Mouse (Mus musculus): ENCODE measurements around the gene Col1a1.
A peak's percentile ranks its signal among the peaks of the same experiment; 100 is the strongest.
"Not testable (repeated sequence)": the region's sequence is repeated elsewhere in the genome, so short reads cannot be mapped to it uniquely, and the experiment has no call there.

Gene Col1a1

DNA sequence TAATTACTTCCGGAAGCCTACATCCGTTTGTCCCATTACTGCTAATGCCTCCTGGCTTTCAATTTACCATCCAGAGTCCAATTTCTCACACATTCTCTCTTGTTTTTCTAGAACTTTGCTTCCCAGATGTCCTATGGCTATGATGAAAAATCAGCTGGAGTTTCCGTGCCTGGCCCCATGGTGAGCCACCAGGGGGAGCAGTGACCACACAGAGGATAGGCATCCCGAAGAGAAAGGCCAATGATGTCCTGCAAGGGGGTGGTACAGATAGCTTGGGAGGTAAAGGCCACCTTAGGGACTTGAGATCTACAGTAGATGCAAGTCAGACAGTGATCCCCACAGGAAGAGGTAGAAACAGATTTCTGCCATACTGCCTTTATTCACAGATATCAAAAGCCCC is 3.3 kb downstream of the Col1a1 start:
- peak; percentile 74 to 88 for DNase-seq

DNA sequence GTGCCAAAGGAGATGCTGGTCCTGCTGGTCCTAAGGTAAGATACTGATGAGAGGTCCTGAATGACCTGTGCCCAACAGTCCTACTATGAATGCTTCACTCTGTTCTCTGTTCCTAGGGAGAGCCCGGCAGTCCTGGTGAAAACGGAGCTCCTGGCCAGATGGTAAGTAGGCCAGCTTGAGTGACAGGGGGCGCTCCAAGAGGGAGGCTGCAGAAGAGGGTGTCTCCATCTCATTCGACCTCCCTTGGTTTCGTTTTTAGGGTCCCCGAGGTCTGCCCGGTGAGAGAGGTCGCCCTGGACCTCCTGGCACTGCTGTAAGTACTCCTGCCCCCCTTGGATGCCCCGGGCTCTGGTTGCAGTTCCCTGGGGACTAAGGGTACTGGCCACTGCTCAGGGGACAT is 5.1 kb downstream of the Col1a1 start:
- DNase-seq: no peak

DNA sequence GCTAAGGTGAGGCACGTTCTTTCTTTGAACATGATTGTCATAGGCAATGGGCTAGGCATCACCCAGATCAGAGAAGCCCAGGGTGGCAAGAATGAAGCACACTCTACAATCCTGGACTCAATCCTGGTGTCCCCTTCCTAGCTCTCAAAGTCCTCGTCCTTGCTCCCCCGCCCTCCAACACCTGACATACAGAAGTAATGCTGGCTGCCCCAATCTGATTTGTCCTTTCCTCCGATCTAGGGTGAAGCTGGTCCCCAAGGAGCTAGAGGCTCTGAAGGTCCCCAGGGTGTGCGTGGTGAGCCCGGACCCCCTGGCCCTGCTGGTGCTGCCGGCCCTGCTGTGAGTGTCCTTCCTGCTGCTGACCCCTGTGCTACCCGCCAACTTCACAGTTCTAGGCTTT is 5.8 kb downstream of the Col1a1 start:
- no peak for DNase-seq

DNA sequence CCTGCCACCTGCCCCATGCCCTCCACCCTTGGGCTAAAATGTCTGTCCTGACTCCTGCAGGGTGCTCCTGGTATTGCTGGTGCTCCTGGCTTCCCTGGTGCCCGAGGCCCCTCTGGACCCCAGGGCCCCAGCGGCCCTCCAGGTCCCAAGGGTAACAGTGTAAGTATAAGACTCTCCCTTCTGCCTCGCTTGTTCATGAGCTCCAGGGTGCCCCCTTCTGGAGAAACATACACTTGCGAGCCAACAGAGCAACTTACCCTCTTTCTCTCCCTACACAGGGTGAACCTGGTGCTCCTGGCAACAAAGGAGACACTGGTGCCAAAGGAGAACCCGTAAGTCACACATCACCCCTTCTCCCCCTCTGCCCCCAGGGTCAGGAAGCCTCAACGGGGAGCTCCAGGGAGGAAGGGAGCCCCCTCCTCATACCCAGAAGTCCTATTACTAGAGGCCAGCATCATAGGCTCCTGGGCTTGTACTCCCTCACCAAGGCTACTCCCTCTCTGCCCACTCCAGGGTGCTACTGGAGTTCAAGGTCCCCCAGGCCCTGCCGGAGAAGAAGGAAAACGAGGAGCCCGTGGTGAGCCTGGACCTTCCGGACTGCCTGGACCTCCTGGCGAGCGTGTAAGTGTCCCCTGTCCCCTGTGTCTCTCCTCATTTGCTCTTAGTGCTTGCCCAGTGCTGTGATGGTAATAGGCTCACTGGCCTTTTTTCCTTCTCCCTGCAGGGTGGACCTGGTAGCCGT is 6.4 kb downstream of the Col1a1 start:
- peak; percentile 48 to 72 for DNase-seq

DNA sequence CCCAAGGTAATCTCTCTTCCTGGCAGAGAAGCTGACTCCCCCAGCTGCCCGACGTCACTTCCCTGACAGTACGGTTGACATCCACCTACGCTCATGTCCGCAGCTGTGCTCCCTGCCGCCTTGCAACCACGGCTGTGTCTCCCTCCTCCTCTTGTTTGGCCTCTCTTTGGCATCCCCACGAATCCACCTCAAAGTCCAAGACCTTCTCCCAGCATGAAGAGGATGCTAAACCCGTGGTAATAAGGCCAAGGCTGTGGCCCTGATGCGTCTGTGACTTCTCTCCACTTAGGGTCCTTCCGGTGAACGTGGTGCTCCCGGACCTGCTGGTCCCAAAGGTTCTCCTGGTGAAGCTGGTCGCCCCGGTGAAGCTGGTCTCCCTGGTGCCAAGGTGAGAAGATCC is 7.0 kb downstream of the Col1a1 start:
- peak in 1 of 2 experiments; percentile 21 for DNase-seq

DNA sequence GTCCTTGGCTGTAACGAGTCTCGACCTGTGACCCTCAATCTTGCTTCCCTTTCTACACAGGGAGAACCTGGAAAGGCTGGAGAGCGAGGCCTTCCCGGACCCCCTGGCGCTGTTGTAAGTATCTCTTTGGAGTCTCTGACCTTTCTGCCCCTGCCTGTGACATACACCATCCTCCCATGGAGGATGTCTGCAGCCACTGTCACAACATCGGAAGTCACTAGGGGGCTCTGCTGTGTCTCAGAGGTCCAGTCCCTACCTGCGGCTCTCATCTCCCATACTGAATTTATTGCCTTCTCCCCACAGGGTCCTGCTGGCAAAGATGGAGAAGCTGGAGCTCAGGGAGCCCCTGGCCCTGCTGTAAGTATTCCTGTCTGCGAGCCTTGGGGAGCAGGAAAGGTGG is 8.3 kb downstream of the Col1a1 start:
- DNase-seq: peak; percentile 14 to 20

DNA sequence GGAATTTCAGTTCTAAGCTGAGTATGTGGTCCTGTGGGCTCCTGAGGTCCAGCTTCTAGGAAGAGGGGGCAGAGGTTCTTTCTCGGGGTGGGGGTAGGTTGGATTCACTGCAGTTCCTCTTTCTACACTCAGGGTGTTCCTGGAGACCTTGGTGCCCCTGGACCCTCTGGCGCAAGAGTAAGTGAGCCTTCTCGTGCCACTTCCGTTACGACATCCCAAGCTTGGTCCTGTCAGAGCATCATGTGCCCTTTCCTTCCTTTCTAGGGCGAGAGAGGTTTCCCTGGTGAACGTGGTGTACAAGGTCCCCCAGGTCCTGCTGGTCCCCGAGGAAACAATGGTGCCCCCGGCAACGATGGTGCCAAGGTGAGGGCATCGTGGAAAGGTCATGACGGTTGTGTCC is 9.2 kb downstream of the Col1a1 start:
- peak in 1 of 2 experiments; percentile 27 for DNase-seq

DNA sequence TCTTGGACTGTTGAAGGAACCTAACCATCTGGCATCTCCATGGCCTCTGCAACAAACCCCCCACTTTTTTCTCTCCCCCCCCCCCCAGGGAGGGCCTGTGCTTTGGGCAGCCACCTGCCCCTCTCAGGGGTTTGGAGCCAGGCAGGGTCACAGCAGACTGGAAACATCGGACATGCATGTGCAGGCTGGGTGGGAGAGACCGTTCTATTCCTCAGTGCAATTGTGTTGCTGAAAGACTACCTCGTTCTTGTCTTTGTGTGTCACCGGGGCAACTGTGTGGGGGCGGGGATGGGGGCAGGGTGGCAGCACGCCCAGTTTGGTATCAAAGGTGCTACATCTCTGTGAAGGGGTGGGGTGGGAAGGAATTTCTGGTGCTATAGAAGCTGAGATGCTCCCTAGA is 16.1 kb downstream of the Col1a1 start:
- no peak for DNase-seq

DNA sequence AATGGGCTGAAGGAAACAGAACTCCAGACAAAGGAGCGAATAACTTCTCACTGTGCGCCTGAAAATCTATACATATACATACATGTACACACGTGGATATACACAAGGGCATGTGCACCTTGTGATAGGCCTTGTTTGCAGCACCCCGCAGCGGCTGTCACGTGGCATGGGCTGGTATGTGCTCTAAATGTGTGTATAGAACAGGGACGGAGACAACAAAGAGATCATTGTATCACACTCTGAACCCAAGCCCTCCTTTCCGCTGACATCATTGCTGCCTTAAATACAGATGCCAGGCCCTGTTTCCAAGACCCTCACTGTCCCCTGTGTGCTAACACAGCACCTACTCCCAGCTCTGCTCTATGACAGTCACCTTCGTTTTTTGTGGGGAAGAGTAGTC is 19.1 kb downstream of the Col1a1 start:
- DNase-seq: no peak

DNA sequence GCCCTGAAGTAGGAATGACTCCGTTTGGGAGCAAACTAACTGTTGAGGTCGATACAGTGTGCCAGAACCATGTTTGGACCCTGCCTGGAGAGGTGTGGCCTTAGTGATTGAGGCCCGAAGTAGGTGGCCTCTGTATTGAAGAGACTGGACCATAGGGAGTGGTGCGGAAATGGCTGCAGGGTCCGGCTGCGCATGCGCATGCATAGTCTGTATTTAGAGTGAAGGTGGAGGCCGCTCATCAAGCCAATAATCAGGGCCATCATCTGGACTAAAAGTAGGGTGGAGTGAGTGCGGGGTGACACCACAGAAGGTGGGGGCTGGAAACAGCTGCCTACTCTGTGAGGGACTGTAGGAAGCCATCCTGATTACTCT is 21.7 kb downstream of the Col1a1 start:
- peak; percentile 59 to 73 for DNase-seq

DNA sequence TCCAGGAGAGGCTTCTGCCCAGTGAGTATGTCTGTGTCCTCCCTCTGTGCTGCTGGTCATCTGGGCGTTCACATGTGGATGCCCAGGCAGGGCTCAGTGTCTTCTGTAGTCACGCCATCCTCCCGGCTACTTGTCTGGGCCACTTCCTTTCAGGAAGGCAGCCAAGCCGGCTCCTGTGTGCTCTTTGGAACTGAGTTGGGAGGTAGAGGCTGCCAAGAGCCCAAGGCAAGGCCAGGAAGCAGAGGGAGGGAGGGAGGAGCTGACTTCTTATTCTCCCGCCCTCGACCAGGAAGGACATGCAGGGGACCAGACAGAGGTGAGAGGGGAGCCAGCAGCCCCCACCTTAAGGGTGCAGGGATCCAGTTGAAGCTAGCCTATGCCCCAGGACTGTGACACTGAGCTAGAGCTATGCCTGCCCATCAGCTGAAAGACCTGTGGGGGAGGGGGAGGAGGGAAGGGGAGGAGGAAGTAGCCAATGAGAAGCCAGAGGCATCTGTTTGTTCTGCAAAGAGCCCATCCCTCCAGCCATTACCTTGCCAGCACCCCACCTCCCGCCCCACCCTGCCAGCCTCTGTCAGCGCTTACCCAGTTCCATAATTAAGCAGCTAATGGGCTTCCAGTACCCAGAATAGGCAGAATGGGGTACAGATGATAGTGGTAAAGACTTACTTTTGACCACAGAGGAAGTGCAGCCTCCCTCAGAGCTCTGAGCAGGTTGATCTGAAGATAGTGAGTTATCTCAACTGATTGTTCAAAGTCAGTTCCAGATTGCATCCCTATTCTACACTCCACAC is 22.2 kb downstream of the Col1a1 start:
- peak; percentile 85 to 93 for DNase-seq

DNA sequence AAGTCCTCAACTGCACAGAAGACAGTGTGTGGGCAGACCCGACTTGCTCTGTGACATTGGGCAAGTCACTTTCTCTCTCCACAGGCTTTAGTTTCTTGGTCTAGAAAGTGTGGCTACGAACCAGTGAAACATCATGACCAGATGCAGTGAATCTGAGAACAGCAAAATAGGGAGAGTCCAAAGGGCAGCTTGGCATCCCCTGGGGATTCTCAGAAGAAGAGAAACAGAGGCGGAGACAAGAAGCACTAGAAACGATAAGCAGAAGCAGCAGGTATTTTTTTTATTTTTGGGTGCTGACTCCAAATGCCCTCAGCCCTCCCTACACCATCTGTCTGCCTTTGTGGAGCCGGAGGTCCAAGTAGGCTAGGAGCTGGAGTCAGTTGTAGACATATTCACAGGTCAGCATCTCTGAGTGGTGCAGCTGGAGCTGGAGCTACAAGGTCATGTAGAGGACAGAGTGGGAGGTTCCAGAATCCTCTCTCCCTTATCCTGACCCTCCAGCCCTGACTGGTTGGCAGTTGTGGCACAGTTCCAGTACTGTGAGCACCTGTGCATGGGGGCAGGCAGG is 26.6 kb downstream of the Col1a1 start:
- no peak for DNase-seq

DNA sequence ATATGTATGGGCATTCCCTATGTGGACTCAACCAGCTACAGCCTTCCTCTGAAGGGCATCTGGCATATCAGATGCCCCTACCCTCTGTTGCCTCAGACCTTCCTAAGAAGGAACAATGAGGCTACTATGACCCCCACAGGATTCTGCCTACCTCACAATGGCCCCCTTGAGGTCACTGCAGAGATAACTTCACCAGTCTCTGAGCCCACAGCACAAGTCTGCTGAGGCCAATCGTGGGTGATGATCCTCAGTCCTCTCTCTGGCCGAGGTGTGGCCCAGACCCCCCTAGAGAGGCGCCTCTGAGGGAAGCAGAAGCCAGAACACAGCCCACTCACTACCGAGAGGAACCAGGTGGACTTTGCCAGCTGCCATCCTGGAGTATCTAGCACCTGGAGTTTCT is 31.4 kb downstream of the Col1a1 start, which contains the start of gene Hils1:
Hils1 (plus strand) TSS at position 175 of the 400 bp plus-strand sequence.
- DNase-seq: no peak

DNA sequence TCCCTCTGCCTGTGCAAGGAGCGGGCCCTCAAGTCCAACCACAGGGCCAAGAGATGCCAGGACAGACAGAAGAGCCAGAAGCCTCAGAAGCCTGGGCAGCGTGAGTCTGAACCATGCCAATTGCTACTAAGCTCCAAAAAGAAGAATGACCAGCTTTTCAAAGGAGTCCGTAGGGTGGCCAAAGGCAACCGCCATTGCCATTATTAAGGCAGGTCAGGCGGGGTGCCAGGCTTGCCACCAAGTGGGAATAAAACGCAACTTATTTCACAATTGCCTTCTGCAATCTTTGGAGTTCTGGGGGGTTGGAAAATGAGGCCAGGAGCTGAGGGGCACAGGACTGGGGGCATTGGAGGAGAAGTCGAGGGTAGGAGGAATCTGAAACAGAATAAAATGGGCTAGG is 32.2 kb downstream of the Col1a1 start:
- no peak for DNase-seq

DNA sequence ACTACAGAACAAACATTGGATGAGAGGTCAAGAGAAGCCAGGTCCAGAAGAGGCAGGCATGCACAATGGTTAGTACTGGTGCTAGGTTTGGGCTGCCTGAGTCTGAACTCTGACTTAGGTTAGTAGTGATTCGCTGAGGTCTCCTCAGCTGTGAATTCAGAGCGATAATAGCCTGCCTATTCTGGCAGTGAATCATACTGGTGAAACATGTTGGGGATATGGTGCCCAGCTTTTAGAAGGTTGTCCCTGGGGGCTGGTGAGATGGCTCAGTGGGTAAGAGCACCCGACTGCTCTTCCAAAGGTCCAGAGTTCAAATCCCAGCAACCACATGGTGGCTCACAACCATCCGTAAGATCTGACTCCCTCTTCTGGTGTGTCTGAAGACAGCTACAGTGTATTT is 33.7 kb downstream of the Col1a1 start:
- not testable (repeated sequence) for DNase-seq

DNA sequence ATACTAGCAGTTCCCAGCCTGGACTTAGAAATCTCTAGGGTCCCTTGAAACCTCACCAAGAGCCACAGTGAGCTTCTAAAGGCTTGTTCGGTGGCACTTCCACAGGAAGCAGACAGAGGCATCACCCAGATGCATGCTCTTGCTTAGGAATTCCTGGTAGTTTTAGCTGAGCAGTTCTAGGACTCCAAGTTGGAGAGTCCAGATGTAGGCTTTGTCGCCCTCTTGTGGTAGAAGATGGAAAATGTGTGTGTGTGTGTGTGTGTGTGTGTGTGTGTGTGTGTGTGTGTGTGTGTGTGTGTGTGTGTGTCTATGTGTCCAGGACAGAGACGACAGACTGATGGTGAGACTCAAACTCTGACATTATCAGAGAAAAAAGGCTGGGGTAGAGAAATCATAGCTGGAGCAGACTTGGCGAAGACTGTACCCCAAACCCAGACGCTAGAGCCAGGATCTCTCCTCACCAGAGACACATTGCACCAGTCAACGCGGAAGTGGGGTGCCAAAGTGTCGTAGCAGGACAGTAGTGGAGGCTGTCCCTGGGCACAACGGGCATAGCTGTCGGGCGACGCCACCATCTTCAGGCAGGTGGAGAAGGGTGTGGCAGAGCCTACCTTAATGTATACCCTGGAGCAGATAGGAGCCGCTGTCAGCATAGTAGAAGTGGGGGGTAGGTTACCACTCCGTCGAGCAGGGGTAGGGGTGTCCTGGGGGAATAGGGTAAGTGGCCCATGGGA is 34.4 kb downstream of the Col1a1 start:
- peak; percentile 64 to 86 for DNase-seq

DNA sequence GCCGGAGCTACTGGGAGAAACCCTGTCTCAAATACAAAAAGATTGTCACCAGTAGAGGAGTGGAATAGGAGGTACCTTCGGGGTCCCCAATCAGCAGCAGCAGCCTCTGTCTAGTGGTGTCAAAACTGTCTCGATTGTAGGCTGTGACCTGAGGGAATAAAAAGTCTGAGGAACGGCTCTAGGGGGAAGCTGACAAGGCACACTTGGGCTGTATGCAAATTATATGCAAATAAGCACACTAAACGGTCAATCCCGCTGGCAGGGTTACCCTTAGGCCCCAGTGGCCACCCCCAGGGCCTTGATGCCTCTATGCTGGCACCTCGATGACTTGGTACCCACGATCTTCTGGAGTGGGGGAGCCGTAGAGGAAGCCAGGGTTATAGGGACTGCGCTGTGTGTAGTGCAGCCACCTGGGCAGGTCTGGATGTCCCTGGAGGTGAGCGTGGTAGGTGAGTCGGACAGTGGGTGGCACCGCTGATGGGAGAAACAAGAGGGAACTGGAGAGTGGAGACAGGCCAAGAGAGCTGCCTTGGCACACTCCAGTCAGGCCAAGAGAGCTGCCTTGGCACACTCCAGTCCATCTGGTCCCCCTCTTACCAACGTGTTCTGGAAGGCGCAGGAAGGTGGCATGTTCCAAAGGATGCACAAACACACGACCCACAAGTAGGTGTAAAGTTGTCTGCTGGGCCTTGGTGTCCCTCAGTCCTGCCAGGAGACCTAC is 36.0 kb downstream of the Col1a1 start:
- DNase-seq: no peak

DNA sequence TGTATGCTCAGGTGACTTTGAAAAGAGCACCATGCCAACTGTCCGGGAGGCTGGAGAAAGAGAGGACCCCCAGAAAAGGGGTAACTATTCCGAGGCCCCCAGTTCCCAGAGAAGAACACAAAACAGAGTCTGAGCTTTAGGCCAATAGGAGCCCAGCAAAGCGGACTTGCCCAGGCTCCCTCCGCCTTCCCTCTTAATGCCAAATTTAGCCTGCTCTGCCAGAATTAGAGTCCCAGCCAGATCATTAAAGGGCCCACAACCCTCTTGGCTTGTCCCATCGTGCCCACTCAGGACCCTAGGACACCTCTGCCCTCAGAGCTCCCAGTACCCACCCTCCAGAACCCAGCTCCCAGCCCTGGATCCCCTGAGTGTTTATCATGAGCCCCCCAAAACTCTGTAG is 36.9 kb downstream of the Col1a1 start:
- no peak for DNase-seq

DNA sequence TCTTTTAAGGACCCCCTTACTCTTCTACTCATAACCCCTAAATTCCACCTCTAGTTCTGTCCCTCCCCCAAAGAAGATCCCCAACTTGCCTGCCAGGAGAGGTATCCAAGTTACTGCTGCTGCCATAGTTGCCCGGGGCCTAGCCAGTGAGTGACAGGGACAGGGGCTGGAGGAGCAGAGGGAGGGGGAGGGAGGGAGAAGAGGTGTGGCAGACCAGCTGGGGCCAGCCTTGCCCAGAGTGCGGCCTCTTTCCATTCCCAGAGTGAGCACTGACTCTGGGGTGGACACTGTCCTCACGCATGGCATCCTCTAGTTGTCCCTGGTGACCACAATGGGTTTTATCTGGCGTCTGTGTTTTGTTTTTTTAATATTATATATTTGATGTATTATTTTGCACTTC is 37.3 kb downstream of the Col1a1 start:
- no peak for DNase-seq

DNA sequence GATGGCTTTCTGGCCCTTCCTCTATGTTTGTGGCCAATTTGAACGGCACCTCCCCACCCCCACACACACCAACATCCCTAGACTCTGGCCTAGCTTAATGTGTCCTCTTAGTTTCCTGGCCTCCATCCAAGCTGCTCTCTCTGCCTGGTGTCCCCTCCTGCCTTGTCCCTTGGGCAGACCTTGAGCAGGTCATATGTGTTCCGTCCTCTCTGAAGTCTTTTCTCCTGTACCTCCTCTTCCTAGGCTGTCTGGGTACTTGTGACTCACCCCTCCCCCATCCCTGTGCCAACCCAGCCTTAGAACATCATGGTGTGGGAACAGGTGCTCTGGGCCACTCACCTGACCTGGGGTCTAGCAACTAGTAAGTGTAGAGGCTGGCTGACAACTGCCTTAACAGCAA is 38.9 kb downstream of the Col1a1 start:
- no peak for DNase-seq

DNA sequence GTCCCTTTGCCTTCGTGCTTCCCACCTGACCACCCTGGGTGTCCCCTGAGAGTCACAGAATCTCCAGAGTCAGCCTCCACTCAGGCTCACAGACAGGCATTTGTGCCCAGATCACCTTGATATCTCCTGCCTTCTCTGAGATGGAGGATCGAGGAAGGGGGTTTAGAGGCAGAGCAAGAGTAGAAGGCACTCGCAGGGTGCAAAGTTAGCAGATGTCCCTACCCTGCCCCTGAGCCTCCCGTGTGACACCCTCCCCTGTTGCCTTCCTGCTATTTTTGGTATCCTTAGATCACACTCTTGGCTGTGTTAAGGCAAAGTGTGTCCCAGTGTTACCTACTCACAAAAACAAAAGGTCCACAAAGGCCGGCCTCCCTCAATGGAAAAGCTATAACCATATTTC is 40.2 kb downstream of the Col1a1 start, which contains the start of gene Sgca:
Sgca (minus strand) TSS at position 129 of the 400 bp plus-strand sequence.
- DNase-seq: no peak

DNA sequence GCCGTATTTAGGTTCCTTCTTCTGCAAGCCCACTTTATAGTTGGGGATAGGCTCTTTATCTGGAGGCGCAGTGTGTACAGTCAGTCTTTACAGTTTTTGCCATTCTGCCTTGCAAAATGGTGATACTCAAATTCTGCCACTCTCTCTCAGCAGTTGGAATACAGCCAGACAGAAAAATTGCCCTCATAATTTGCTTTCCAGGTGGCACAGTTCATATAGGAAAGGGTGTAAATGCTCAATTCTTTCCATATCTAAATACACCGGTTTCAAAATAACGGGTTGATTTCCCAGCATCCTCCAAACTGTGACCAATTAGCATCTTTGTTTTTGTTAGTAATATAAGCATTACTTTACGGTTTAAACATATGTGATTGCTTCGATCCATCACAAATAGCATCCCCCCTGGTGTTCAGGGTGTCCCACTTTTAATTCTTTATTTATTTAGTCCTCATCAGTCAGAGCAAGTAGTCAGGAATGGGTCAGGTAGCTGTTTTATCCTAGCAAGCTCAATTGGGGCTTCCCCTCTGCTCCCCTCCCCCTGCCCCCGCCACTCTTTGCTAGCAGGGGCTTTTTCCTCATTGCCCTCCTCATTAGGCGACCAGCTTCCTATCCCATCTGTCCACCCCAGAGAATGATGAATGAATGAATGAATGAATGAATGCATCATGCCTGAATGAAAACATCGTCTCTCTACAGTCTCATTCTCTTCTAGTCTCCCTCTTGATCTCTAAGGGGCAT is 42.3 kb downstream of the Col1a1 start:
- DNase-seq: no peak
